In genomic region chr12:31848630-31849415, GRCm38 (mm10) we compare ENCODE assay signal across 9 mouse cellular contexts.
DNase-seq lines count a peak whose midpoint lies in the region; ATAC-seq lines count a peak whose summit lies in the region.
"Had no signal": no experiment of that assay in that cellular context is flagged by ENCODE, and none has a peak within 500 bp of the region (broad histone marks: within the 10 kb centered on the region; RNA-seq: fewer than 3 reads in every experiment).

No protein-coding gene starts in this region.

- peak; percentile 39 for DNase-seq in kidney, adult 11 months
- DNase-seq in cerebellum, adult 11 months, result peak; percentile 91
- DNase-seq in gastrocnemius, adult 8-10 months (ENCODE audit: low spot score in 2 of 2), result peak; percentile 43 to 76
- peak; percentile 26 for DNase-seq in kidney, adult 9 months
- no peak for DNase-seq in thymus, postnatal 10 days (ENCODE audit: low spot score in 2 of 2)

- H3K27ac ChIP-seq in kidney, embryonic 14.5 days (ENCODE audit: low read depth, low read length), result no peak overlapping the region
- no peak overlapping the region for H3K27ac ChIP-seq in lung, embryonic 15.5 days
- H3K27ac ChIP-seq: midbrain, embryonic 12.5 days had no signal

- H3K27me3 ChIP-seq in kidney, embryonic 14.5 days (ENCODE audit: control insufficient read depth, insufficient read depth, low read length), result no peaks in the 10 kb centered on the region
- no peaks in the 10 kb centered on the region for H3K27me3 ChIP-seq in lung, embryonic 15.5 days
- H3K27me3 ChIP-seq: midbrain, embryonic 12.5 days had no signal

- no peaks in the 10 kb centered on the region for H3K36me3 ChIP-seq in kidney, embryonic 14.5 days (ENCODE audit: control insufficient read depth, insufficient read depth, low read length)
- no peaks in the 10 kb centered on the region for H3K36me3 ChIP-seq in lung, embryonic 15.5 days
- H3K36me3 ChIP-seq: midbrain, embryonic 12.5 days had no signal

- H3K9ac ChIP-seq in kidney, embryonic 14.5 days (ENCODE audit: low read depth, low read length), result no peak overlapping the region
- no peak overlapping the region for H3K9ac ChIP-seq in lung, embryonic 15.5 days
- H3K9ac ChIP-seq: midbrain, embryonic 12.5 days had no signal

- no peak overlapping the region for H3K4me2 ChIP-seq in kidney, embryonic 14.5 days (replicated peaks; ENCODE audit: low read depth, low read length)
- H3K4me2 ChIP-seq in lung, embryonic 15.5 days, result no peak overlapping the region
- H3K4me2 ChIP-seq: midbrain, embryonic 12.5 days had no signal

- no peaks in the 10 kb centered on the region for H3K9me3 ChIP-seq in kidney, embryonic 14.5 days (ENCODE audit: control insufficient read depth, low read length)
- H3K9me3 ChIP-seq in lung, embryonic 15.5 days, result no peaks in the 10 kb centered on the region
- H3K9me3 ChIP-seq: midbrain, embryonic 12.5 days had no signal

- no peak overlapping the region for H3K4me3 ChIP-seq in kidney, embryonic 14.5 days (ENCODE audit: low read length)
- no peak overlapping the region for H3K4me3 ChIP-seq in lung, embryonic 15.5 days
- H3K4me3 ChIP-seq: midbrain, embryonic 12.5 days had no signal

- no peaks in the 10 kb centered on the region for H3K4me1 ChIP-seq in kidney, embryonic 14.5 days (ENCODE audit: control insufficient read depth, insufficient read depth, low read length)
- H3K4me1 ChIP-seq in lung, embryonic 15.5 days, result no peaks in the 10 kb centered on the region
- H3K4me1 ChIP-seq: midbrain, embryonic 12.5 days had no signal

- ATAC-seq in kidney, embryonic 14.5 days (ENCODE audit: low FRiP score, low TSS enrichment), result no peak
- peak; percentile 89 for ATAC-seq in lung, embryonic 15.5 days (ENCODE audit: borderline replicate concordance, extremely low read depth, low FRiP score, low TSS enrichment)
- ATAC-seq in CD4-positive, CD25-positive, alpha-beta regulatory T cell, adult 4 months, result no peak

- WGBS in kidney, embryonic 14.5 days, result 89% methylated on average over 5 of the region's 5 CpGs
- WGBS in lung, embryonic 15.5 days, result 68% methylated on average over 5 of the region's 5 CpGs

Comparison
In these comparisons a context has a peak if more than half of its experiments do, and no peak if none do; other contexts are left out.
1. DNase-seq: peak in kidney, adult 11 months (single experiment), cerebellum, adult 11 months (single experiment), gastrocnemius, adult 8-10 months (2 of 2) and kidney, adult 9 months (single experiment); none in thymus, postnatal 10 days (0 of 2).